Mouse (Mus musculus) heart, embryonic 10.5 days (tissue): ENCODE measurements around the gene Igf2bp2. TPM values are rescaled to one million over a fixed set of nuclear protein-coding genes. Genes with fewer than 3 reads are reported as not detected.

Experiments
- DNase-seq: peaks from one replicate; pipeline ENCODE4 v3.0.0-alpha.2; 2017; ENCODE audit warnings: low spot score
- H3K27ac ChIP-seq: fragments of 300-500 bp; sonication (generic); 2 replicates; pipeline ENCODE4 v1.5.1; 2016; ENCODE audit warnings: mild to moderate bottlenecking
- H3K27me3 ChIP-seq: fragments of 300-500 bp; sonication (generic); 2 replicates; pipeline ENCODE4 v1.6.1; 2016; ENCODE audit warnings: mild to moderate bottlenecking; ENCODE audit not compliant: poor library complexity, insufficient read depth, severe bottlenecking
- H3K36me3 ChIP-seq: fragments of 300-500 bp; sonication (generic); 2 replicates; pipeline ENCODE4 v1.6.1; 2016; ENCODE audit warnings: mild to moderate bottlenecking, moderate library complexity
- H3K4me1 ChIP-seq: fragments of 300-500 bp; sonication (generic); 2 replicates; pipeline ENCODE4 v1.6.1; 2016; ENCODE audit warnings: mild to moderate bottlenecking
- H3K4me3 ChIP-seq: fragments of 300-500 bp; sonication (generic); 2 replicates; pipeline ENCODE4 v1.5.1; 2016; ENCODE audit warnings: mild to moderate bottlenecking, moderate library complexity
- H3K9me3 ChIP-seq: fragments of 300-500 bp; sonication (generic); 2 replicates; pipeline ENCODE4 v1.6.1; 2016; ENCODE audit warnings: mild to moderate bottlenecking, moderate library complexity
- WGBS: fragments of 180-500 bp; shearing (Covaris S2); methylation state at CpG from one replicate; pipeline ENCODE4 v1.1.7; 2016; 5-methylcytosine and 5-hydroxymethylcytosine counted together
- polyA plus RNA-seq: library from polyadenylated mRNA; unstranded; fragments of >200 nt; fragmentation: Nextera tagmentation; extraction: Ambion mirVana; gene quantifications from 2 replicates; pipeline ENCODE4 v1.2.1, GENCODE M21; 2016

Gene Igf2bp2
- polyA plus RNA-seq, result 117 and 143 TPM in 2 replicates

DNA sequence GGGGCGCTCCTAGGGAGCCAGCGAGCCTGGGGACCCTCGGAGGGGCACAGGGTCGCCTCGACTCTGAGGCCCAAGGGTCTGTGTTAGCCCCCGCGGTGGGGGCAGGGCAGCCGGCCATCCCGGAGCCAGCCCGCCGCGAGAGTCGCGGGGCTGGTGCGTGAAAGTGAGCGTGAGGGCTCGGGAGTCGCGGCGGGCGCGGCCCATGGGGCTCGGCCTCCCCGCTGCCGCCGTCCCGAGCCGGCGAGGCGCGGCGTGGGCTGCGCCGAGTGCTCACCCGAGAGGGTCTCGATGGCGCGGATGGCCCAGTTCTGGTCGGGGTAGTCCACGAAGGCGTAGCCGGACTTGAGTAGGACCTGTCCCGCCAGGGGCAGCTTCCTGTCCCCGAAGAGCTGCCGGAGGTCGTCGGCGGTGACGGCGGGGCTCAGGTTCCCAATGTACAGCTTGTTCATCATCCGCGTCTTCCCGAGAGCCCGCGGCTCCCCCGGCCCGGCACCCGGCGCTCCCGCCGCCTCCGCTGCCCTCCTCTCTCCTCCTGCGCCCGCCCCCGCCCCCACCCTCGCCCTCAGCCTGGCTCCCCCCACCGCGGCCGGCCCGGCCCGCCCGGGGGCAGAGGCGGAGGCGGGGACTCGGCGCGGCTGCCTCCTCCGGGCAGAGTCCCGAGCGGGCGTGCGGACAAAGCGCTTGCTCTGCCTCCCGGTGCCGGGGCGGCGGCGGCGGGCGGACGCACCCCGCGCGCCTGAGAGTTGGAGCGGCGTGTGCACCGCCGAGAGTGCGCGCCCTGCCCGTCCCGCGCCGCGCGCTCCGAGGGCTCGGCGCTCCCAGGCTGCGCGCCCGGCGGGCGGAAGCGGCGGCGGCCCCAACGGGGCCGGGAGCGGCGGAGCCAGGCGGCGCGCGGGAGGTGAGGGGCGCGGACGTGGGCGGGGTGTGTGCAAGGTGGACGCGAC lies at the start of gene Igf2bp2:
Gene Igf2bp2 (minus strand): TSS at position 788 of the 944 bp plus-strand sequence.
- Histone ChIP-seq H3K36me3 (0 out of 2 replicates have a peak, but pooled peaks cover under 1% of the 10 kb centered on the region), H3K4me3 (peak within 1 kb of the TSS; percentile 97), H3K4me1 (peaks cover 18% of the 10 kb centered on the region), H3K27me3 (no peaks in the 10 kb centered on the region), H3K27ac (peak within 1 kb of the TSS; percentile 98), H3K9me3 (no peaks in the 10 kb centered on the region)
- DNase-seq, result peak; percentile 77
- under 1% methylated on average over 127 of the region's 131 CpGs for WGBS

DNA sequence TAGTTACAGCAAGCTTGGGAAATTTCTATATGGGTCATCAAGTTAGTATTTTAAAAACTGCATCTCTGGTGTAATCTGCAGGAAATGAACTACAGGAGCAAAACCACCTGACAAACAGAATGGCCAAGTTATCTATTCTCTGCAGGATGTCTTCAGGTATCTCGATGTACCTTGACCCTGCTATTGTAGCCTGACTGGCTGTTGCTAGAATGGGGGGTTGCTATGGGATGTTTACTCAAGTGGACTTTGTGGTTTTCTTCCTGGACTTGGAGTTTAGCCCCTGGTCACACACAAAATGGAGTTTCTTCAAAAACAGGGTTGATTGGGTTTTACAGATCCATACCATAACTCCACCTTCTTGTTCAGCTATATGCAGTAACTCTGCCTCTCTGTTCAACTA lies 40.4 kb upstream of the Igf2bp2 start:
- 89% methylated on average over 1 of the region's 1 CpGs for WGBS
- no peak overlapping the region for H3K27ac ChIP-seq
- H3K4me3 ChIP-seq, result no peak overlapping the region
- no peaks in the 10 kb centered on the region; the same call in none of the 2 replicates for H3K9me3 ChIP-seq
- no peak for DNase-seq
- H3K27me3 ChIP-seq, result no peaks in the 10 kb centered on the region
- no peaks in the 10 kb centered on the region for H3K36me3 ChIP-seq
- no peaks in the 10 kb centered on the region for H3K4me1 ChIP-seq

DNA sequence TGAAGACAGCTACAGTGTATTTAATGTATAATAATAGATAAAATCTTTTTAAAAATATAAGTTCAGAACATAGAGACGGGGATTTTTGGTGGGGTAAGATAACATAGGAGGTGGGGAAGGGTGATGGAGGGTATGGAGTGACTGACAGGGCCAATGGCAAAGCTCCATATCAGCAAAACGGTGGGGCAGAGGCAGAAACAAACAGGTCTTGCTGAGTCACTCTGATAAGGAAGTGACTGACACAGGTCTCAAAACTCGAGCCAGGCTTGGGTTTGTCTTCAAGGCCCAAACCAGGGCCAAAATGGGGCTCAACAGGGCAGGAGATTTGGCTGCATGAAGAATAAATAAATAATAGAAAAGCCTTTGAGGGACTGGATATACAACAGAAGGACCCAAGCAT lies 38.8 kb upstream of the Igf2bp2 start:
- no peaks in the 10 kb centered on the region for H3K36me3 ChIP-seq
- no peaks in the 10 kb centered on the region for H3K27me3 ChIP-seq
- H3K9me3 ChIP-seq, result no peaks in the 10 kb centered on the region; the same call in none of the 2 replicates
- 41% methylated on average over 3 of the region's 3 CpGs for WGBS
- no peak overlapping the region for H3K4me3 ChIP-seq
- no peak overlapping the region for H3K27ac ChIP-seq
- DNase-seq, result no peak
- no peaks in the 10 kb centered on the region for H3K4me1 ChIP-seq

DNA sequence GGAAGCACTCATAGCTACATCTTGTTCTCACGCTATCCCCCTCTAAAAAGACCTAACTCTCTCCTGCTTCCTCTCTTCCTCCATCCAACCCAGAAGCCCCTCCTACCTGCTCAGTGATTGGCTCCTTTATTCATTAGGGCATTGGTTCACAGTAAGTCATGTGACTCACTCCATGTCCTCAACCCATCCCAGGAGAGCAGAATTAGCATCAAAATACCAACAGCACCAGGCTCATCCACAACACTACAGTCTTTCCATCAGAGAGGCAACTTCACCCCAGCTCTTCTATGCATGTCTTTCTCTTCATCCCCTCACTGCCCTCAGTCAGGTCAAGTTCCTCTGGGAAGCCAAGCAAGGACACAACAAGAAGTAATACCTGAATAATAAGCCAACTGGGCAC lies 37.4 kb upstream of the Igf2bp2 start:
- no peaks in the 10 kb centered on the region for H3K9me3 ChIP-seq
- WGBS, result 69% methylated on average over 1 of the region's 1 CpGs
- no peaks in the 10 kb centered on the region for H3K4me1 ChIP-seq
- no peak overlapping the region for H3K4me3 ChIP-seq
- DNase-seq, result no peak
- H3K27me3 ChIP-seq, result no peaks in the 10 kb centered on the region
- H3K36me3 ChIP-seq, result no peaks in the 10 kb centered on the region
- H3K27ac ChIP-seq, result no peak overlapping the region

DNA sequence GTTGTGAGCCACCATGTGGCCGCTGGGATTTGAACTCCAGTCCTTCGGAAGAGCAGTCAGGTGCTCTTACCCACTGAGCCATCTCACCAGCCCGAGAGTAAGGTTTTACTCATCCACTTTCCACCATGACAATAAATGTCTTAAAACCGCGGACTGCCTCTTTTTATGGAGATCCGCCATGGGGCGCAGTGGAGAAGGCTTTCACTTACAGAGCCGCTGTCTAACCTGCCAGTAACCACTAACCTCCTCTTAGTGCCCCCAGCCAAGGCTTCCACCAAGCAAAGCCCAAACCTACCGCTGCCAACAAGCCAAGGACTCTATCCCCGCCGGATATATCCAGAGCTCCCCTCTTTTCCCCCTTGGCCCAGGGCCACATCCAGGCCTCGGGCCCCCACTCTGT lies 24.3 kb upstream of the Igf2bp2 start:
- 68% methylated on average over 12 of the region's 12 CpGs for WGBS

DNA sequence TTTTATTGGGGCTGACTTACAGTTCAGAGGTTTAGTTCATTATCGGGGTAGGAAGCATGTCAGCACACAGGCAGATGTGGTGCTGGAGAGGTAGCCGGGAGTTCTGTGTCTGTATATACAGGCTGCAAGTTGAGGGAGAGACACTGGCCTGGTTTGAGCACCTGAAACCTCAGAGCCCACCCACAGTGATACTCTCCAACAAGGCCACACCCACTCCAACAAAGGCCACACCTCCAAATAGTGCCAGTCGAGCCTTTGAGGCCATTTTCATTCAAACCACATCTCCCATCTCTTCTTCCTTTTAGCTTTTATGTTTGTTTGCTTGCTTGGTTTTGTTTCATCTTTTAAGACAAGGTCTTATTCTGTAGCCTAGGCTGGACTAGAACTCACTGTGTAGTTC lies 22.3 kb upstream of the Igf2bp2 start:
- Histone ChIP-seq H3K27me3 (no peaks in the 10 kb centered on the region), H3K4me3 (no peak overlapping the region), H3K27ac (no peak overlapping the region), H3K4me1 (no peaks in the 10 kb centered on the region), H3K36me3 (no peaks in the 10 kb centered on the region), H3K9me3 (no peaks in the 10 kb centered on the region)
- 72% methylated on average over 3 of the region's 3 CpGs for WGBS
- no peak for DNase-seq

More for the DNA sequence above, 24.3 kb upstream of the Igf2bp2 start:
- H3K27ac ChIP-seq, result no peak overlapping the region
- H3K9me3 ChIP-seq, result no peaks in the 10 kb centered on the region
- H3K36me3 ChIP-seq, result no peaks in the 10 kb centered on the region
- H3K27me3 ChIP-seq, result no peaks in the 10 kb centered on the region
- DNase-seq, result no peak
- H3K4me3 ChIP-seq, result no peak overlapping the region
- no peaks in the 10 kb centered on the region for H3K4me1 ChIP-seq

DNA sequence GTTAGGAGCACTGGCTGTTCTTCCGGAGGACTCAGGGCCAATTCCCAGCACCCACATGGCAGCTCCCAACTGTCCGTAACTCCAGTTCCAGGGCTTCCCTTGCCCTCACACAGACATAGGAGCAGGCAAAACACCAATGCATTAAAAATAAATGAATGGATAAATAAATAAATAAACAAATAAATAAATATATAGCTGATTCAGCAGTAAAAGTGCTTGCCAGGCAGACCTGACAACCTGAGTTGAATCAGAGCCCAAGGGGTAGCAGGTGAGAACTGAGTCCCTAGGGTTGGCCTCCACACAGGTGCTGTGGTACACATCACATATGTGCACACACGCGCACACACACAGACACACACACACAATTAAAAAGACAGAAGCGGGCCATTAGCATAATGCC lies 21.0 kb upstream of the Igf2bp2 start:
- 96% methylated on average over 5 of the region's 5 CpGs for WGBS
- H3K9me3 ChIP-seq, result no peaks in the 10 kb centered on the region
- no peaks in the 10 kb centered on the region for H3K27me3 ChIP-seq
- H3K27ac ChIP-seq, result no peak overlapping the region
- no peaks in the 10 kb centered on the region for H3K4me1 ChIP-seq
- no peak overlapping the region for H3K4me3 ChIP-seq
- no peaks in the 10 kb centered on the region for H3K36me3 ChIP-seq
- no peak for DNase-seq

DNA sequence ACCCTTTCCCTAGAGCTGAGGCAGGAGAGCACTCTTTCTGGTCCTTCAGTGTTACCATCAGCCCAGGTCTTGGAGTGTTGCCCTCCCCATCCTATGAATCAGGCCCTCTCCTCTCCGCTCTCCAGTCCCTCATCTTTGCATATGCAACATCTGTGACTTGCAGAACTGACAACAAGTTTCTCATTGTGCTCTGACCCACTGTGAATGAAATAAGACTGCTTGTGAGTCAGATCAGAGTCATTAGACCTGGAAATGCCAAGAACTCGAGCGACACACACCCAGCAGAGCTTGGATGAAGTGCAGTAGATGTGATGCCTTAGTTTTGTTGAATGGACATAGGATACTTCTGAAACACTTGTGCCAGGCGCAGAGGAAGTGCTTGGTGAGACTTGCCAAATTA lies 19.2 kb upstream of the Igf2bp2 start:
- no peak for DNase-seq
- 81% methylated on average over 4 of the region's 4 CpGs for WGBS

DNA sequence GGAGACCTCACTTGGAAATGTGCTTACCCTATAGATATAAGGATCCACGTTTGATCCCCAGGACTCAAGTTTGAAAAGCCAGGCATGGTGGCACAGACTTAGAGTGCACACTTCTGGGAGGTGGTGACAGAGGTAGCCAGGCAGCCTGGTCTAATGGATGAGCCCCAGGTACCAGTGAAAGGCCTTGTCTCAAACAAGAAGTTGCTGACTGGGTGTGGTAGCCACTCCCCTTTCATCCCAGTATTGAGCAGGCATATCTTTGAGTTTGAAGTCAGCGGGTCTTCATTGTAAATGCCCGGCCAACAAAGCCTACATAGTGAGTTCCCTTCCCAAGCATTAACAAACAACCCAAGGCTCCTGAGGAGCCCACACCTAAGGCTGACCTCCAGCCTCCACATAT lies 15.7 kb upstream of the Igf2bp2 start:
- no peaks in the 10 kb centered on the region for H3K36me3 ChIP-seq
- 0 out of 2 replicates have a peak, but pooled peaks cover 4% of the 10 kb centered on the region for H3K9me3 ChIP-seq
- 71% methylated on average over 3 of the region's 3 CpGs for WGBS
- H3K4me3 ChIP-seq, result no peak overlapping the region
- H3K27ac ChIP-seq, result no peak overlapping the region
- H3K4me1 ChIP-seq, result no peaks in the 10 kb centered on the region
- H3K27me3 ChIP-seq, result no peaks in the 10 kb centered on the region
- no peak for DNase-seq

More for the DNA sequence above, 19.2 kb upstream of the Igf2bp2 start:
- Histone ChIP-seq H3K4me1 (no peaks in the 10 kb centered on the region), H3K27ac (no peak overlapping the region), H3K4me3 (no peak overlapping the region), H3K36me3 (no peaks in the 10 kb centered on the region), H3K27me3 (no peaks in the 10 kb centered on the region), H3K9me3 (no peaks in the 10 kb centered on the region)

DNA sequence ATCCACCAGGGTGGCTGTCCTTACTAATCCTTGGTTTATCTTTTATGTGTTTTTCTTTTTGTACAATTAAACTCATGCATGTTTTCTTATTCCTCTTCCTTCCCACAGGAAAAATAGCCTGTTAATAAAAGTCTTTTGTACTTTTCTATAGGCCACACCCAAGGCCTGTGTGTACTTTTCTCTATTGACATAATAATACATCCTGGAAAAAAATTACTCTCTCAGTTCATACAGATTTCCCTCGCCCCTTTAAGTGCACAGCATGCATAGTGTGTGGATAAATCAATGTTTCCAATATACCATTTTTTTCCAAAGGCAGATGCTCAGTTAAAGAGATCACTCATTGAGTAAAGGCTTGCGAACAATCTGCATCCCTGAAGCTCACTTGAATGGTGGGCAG lies 14.9 kb upstream of the Igf2bp2 start:
- H3K9me3 ChIP-seq, result 0 out of 2 replicates have a peak, but pooled peaks cover 4% of the 10 kb centered on the region
- WGBS, result 79% methylated on average over 2 of the region's 2 CpGs

DNA sequence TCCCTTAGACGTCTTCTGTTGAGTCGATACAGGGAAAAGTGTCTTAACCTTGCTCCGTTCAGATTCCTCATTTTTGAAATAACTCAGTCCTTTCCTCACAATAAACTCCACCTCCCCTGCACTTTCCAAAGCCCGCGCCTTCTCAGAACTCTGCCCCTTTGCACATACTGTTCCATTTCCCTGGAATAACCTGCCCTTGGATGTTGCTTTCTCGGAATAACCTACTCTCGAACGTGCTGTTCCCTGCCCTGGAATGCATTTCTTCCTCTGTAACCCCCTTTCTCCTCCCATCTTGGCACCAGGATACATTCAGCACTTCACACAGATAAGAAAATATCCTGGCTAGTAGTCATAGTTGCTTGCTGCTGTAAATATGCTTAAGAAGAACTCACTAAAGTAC lies 5.6 kb upstream of the Igf2bp2 start:
- 86% methylated on average over 8 of the region's 8 CpGs for WGBS

More for the DNA sequence above, 14.9 kb upstream of the Igf2bp2 start:
- Histone ChIP-seq H3K4me1 (no peaks in the 10 kb centered on the region), H3K27ac (no peak overlapping the region), H3K36me3 (no peaks in the 10 kb centered on the region), H3K4me3 (no peak overlapping the region), H3K27me3 (no peaks in the 10 kb centered on the region)
- no peak for DNase-seq

DNA sequence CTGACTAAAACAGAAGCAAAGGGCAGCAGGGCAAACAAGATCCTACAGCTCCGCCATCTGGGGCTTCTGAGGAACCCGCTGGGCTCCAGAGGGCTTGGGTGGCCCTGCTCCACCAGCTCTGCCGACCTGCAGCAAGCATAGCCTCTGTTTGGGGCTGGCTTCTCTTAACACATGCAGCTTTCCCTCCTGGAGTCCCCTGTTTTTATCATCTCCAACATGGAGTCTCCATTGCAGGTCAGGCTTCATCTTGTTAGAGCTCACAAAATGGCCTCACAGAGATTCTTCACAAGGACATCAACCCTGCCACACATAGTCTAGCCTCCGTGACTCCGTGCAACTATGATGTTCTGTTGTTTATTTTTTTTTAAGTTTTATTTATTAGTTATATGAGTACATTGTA lies 2.5 kb upstream of the Igf2bp2 start:
- H3K4me1 ChIP-seq, result peaks cover 12% of the 10 kb centered on the region; the same call in 1 of the 2 replicates
- H3K4me3 ChIP-seq, result no peak overlapping the region
- no peak overlapping the region for H3K27ac ChIP-seq
- 84% methylated on average over 5 of the region's 5 CpGs for WGBS
- DNase-seq, result peak; percentile 58
- H3K27me3 ChIP-seq, result no peaks in the 10 kb centered on the region
- H3K9me3 ChIP-seq, result no peaks in the 10 kb centered on the region
- 0 out of 2 replicates have a peak, but pooled peaks cover 7% of the 10 kb centered on the region for H3K36me3 ChIP-seq

More for the DNA sequence above, 5.6 kb upstream of the Igf2bp2 start:
- Histone ChIP-seq H3K27ac (no peak overlapping the region), H3K9me3 (no peaks in the 10 kb centered on the region), H3K4me3 (no peak overlapping the region), H3K27me3 (no peaks in the 10 kb centered on the region), H3K4me1 (peaks cover 11% of the 10 kb centered on the region; the same call in 1 of the 2 replicates), H3K36me3 (0 out of 2 replicates have a peak, but pooled peaks cover 9% of the 10 kb centered on the region)
- peak; percentile 17 for DNase-seq

DNA sequence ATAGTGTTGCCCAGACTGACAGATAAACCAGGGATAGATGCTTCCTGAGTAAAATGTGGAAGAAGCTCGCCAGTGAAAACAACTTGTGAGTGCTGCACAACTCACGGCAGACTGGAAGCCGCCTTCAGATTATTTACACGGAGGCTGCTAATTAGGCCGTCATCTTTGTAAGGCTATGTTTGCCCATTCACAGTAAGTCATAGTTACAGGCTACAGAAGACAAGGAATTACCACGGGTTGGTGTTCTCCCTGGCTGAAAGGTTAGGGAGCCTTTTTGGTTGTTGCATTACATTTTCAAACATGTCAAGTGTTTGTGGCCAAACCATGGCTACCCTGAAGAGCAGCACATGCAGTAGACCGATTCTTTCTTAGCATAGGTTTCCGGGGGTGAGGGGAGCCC lies 1.3 kb upstream of the Igf2bp2 start:
- 44% methylated on average over 8 of the region's 8 CpGs for WGBS
- no peaks in the 10 kb centered on the region for H3K27me3 ChIP-seq
- H3K27ac ChIP-seq, result no peak overlapping the region
- H3K36me3 ChIP-seq, result 0 out of 2 replicates have a peak, but pooled peaks cover 7% of the 10 kb centered on the region
- H3K9me3 ChIP-seq, result no peaks in the 10 kb centered on the region
- peaks cover 18% of the 10 kb centered on the region for H3K4me1 ChIP-seq
- peak overlapping the region; percentile 97; the same call in 1 of the 2 replicates for H3K4me3 ChIP-seq
- DNase-seq, result peak; percentile 52
